Mouse (Mus musculus): ENCODE data around the gene Togaram2.

DNA sequence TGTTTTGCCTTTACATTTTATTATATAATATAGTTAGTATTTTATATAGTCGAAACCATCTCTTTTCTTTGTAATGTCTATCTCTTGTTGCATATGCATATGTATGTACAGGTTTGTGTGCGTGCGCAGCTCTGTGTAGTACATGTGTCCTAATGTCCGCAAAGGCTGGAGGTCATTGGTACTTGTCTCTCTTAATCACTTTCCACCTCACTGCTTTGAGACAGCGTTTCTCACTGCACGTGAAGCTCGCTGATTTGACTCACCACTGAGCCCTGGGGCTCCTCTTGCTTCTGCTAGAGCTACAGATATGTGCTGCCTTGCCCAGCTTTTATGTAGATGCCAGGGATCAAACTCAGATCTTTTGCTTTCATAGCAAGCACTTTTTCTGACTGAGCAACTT, 87.5 kb downstream of the Togaram2 start:
- TF ChIP-seq MAFK (IDR thresholded peaks at IDR 0.05; ENCODE audit: insufficient read depth, low read depth, low read length) (no peak), HCFC1 (IDR thresholded peaks at IDR 0.05; ENCODE audit: borderline replicate concordance, insufficient read depth, low read length) (no peak), CHD2 (IDR thresholded peaks at IDR 0.05; ENCODE audit: low read depth, low read length) (no peak), ZNF384 (IDR thresholded peaks at IDR 0.05; ENCODE audit: low read depth, low read length) (no peak)
